Mouse (Mus musculus): ENCODE results near the gene Gm3336. TPM values are rescaled to one million over a fixed set of nuclear protein-coding genes. Genes with fewer than 3 reads are reported as not detected.

Gene Gm3336
- polyA plus RNA-seq, 1 experiment, result not detected

DNA sequence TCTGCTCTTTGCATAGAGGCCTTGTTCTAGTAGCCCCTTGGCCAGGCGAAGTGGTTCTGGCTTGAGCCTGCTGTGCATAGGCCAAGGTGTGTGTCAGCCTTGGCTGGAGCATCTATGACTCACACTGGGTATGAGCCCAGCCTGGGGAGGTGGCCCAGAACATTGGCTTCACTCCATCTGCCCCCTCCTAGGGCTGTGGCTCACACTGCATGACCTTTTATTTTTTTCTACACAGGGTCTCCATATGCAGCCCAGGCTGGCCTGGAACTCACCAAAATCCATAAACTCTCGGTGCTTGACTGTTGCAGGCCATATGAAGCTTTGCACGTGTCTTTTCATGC, 15.5 kb upstream of the Gm3336 start:
- no peak for TF ChIP-seq CTCF (IDR thresholded peaks at IDR 0.05; ENCODE audit: control insufficient read depth, insufficient read depth, insufficient read length)
- TF ChIP-seq USF1 (IDR thresholded peaks at IDR 0.05; ENCODE audit: low read depth), result no peak
- no peak for TF ChIP-seq FOSL1 (IDR thresholded peaks at IDR 0.05; ENCODE audit: insufficient read depth, low read length, poor library complexity, severe bottlenecking)
- TF ChIP-seq MAX (IDR thresholded peaks at IDR 0.05), result no peak
- no peak for TF ChIP-seq CEBPB (IDR thresholded peaks at IDR 0.05; ENCODE audit: low read depth)
- no peak for TF ChIP-seq MYOD1 (IDR thresholded peaks at IDR 0.05; ENCODE audit: control insufficient read depth, insufficient read length, low read depth)
- no peak for TF ChIP-seq MYOG (IDR thresholded peaks at IDR 0.05; ENCODE audit: control insufficient read depth, extremely low read depth, insufficient read length)
- H3K79me3 ChIP-seq (ENCODE audit: low read depth), result peaks cover 10% of the 10 kb centered on the region
- H3ac ChIP-seq (ENCODE audit: control insufficient read depth, insufficient read length, low read depth), result no peak overlapping the region
- H3K27me3 ChIP-seq (ENCODE audit: control insufficient read depth, insufficient read depth, insufficient read length), result no peaks in the 10 kb centered on the region
- H3K36me3 ChIP-seq (ENCODE audit: control insufficient read depth, insufficient read depth), result no peaks in the 10 kb centered on the region
- no peak overlapping the region for H3K4me3 ChIP-seq (ENCODE audit: insufficient read depth, poor library complexity, severe bottlenecking)
- peaks cover 33% of the 10 kb centered on the region for H3K79me2 ChIP-seq (ENCODE audit: control insufficient read depth, insufficient read depth)

DNA sequence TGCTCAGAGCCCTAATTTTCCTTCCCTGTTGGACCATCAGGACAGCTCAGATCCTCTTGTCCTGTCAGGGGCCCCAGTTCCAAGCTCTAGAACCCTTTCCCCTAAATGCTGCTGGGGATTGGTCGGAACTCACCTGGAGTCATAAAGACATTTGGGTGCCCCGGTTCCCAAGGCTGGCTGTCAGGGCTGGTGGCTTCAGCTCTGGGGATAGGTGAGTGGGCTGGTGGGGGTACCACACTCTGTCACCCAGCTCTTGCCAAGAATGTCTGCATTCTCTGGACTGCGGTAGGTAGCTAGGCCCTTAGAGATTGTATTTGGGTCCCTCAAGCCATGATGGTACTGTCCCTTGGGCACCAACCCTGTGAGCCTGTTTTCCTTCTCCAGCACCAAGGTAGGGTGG, 15.1 kb upstream of the Gm3336 start, which contains the start of gene Iqcn:
Gene Iqcn, plus strand, starts transcription at position 171 of the 400 bp plus-strand sequence.
- H3K36me3 ChIP-seq (ENCODE audit: control insufficient read depth, insufficient read depth), result no peaks in the 10 kb centered on the region
- H3K79me2 ChIP-seq (ENCODE audit: control insufficient read depth, insufficient read depth), result peaks cover 33% of the 10 kb centered on the region
- H3K79me3 ChIP-seq (ENCODE audit: low read depth), result peaks cover 10% of the 10 kb centered on the region
- no peak within 1 kb of the TSS for H3K4me3 ChIP-seq (ENCODE audit: insufficient read depth, poor library complexity, severe bottlenecking)
- TF ChIP-seq MAX (IDR thresholded peaks at IDR 0.05) (no peak), MYOG (IDR thresholded peaks at IDR 0.05; ENCODE audit: control insufficient read depth, extremely low read depth, insufficient read length) (no peak), CTCF (IDR thresholded peaks at IDR 0.05; ENCODE audit: control insufficient read depth, insufficient read depth, insufficient read length) (no peak), USF1 (IDR thresholded peaks at IDR 0.05; ENCODE audit: low read depth) (no peak), MYOD1 (IDR thresholded peaks at IDR 0.05; ENCODE audit: control insufficient read depth, insufficient read length, low read depth) (no peak), FOSL1 (IDR thresholded peaks at IDR 0.05; ENCODE audit: insufficient read depth, low read length, poor library complexity, severe bottlenecking) (no peak), CEBPB (IDR thresholded peaks at IDR 0.05; ENCODE audit: low read depth) (no peak)
- H3K27me3 ChIP-seq (ENCODE audit: control insufficient read depth, insufficient read depth, insufficient read length), result no peaks in the 10 kb centered on the region
- no peak within 1 kb of the TSS for H3ac ChIP-seq (ENCODE audit: control insufficient read depth, insufficient read length, low read depth)

DNA sequence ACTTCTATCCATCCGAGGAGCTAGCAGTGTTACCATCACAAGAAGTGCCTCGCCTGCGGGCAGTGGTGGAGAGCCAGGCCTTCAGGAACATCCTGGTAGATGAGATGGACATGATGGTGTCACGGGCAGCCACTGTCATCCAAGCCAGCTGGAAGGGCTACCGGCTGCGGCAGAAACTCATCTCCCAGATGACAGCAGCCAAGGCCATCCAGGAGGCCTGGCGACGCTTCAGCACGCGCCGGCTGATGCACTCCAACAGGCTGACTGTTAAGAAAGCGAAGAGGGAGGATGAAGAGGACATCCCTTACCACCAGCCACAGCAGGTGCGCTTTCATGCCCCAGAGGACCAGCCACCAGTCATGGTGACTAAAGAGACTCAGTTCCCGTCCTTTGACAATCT, 10.1 kb upstream of the Gm3336 start:
- no peak overlapping the region for H3K4me3 ChIP-seq (ENCODE audit: insufficient read depth, poor library complexity, severe bottlenecking)
- no peaks in the 10 kb centered on the region for H3K36me3 ChIP-seq (ENCODE audit: control insufficient read depth, insufficient read depth)
- TF ChIP-seq MYOG (IDR thresholded peaks at IDR 0.05; ENCODE audit: control insufficient read depth, extremely low read depth, insufficient read length) (no peak), FOSL1 (IDR thresholded peaks at IDR 0.05; ENCODE audit: insufficient read depth, low read length, poor library complexity, severe bottlenecking) (no peak), MYOD1 (IDR thresholded peaks at IDR 0.05; ENCODE audit: control insufficient read depth, insufficient read length, low read depth) (no peak), USF1 (IDR thresholded peaks at IDR 0.05; ENCODE audit: low read depth) (no peak), CTCF (IDR thresholded peaks at IDR 0.05; ENCODE audit: control insufficient read depth, insufficient read depth, insufficient read length) (no peak), MAX (IDR thresholded peaks at IDR 0.05) (no peak), CEBPB (IDR thresholded peaks at IDR 0.05; ENCODE audit: low read depth) (no peak)
- no peak overlapping the region for H3ac ChIP-seq (ENCODE audit: control insufficient read depth, insufficient read length, low read depth)
- H3K79me2 ChIP-seq (ENCODE audit: control insufficient read depth, insufficient read depth), result no peaks in the 10 kb centered on the region
- H3K27me3 ChIP-seq (ENCODE audit: control insufficient read depth, insufficient read depth, insufficient read length), result no peaks in the 10 kb centered on the region
- no peaks in the 10 kb centered on the region for H3K79me3 ChIP-seq (ENCODE audit: low read depth)

DNA sequence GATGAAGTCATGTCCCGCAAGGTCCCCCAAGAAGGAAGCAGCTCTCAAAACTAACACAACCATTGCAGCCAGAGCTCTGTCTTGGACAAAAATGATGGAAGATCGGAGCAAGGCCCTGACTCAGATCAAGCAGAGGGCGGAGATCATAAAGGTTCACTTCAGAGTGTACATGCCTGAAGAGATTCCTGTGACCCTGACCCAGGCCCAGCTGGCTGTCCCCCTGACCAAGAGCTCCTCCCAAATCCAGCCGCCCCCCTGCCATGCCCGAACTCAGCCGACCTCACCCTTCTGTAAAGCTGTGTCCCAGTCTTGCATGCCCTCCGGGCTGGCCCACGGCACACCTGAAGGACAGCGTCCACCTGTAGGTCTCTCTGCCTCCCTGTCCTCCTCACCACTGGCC, 8.5 kb upstream of the Gm3336 start:
- H3K36me3 ChIP-seq (ENCODE audit: control insufficient read depth, insufficient read depth), result no peaks in the 10 kb centered on the region
- no peaks in the 10 kb centered on the region for H3K79me3 ChIP-seq (ENCODE audit: low read depth)
- H3K4me3 ChIP-seq (ENCODE audit: insufficient read depth, poor library complexity, severe bottlenecking), result no peak overlapping the region
- H3K27me3 ChIP-seq (ENCODE audit: control insufficient read depth, insufficient read depth, insufficient read length), result no peaks in the 10 kb centered on the region
- no peaks in the 10 kb centered on the region for H3K79me2 ChIP-seq (ENCODE audit: control insufficient read depth, insufficient read depth)
- no peak overlapping the region for H3ac ChIP-seq (ENCODE audit: control insufficient read depth, insufficient read length, low read depth)
- no peak for TF ChIP-seq MYOD1 (IDR thresholded peaks at IDR 0.05; ENCODE audit: control insufficient read depth, insufficient read length, low read depth)

DNA sequence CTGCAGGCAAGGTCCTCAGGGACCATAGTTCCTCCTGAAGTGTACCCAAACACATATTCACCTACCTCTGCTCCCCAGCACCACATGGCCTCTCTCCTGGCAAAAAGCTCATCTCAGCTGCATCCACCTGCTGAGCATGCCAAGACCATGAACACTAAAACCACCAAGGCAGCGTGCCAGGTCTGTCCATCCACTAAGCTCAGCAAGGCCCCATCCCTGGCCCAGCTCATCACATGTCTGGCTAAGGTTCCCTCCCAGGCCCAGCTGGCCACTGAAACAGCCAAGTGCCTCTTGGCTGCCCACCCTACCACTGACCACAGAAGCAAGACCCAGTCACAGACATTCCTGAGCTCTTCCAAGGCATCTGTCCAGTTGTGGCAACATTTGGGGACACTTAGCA, 8.0 kb upstream of the Gm3336 start:
- no peaks in the 10 kb centered on the region for H3K79me3 ChIP-seq (ENCODE audit: low read depth)
- no peaks in the 10 kb centered on the region for H3K27me3 ChIP-seq (ENCODE audit: control insufficient read depth, insufficient read depth, insufficient read length)
- no peaks in the 10 kb centered on the region for H3K79me2 ChIP-seq (ENCODE audit: control insufficient read depth, insufficient read depth)
- H3K4me3 ChIP-seq (ENCODE audit: insufficient read depth, poor library complexity, severe bottlenecking), result no peak overlapping the region
- no peak for TF ChIP-seq MAX (IDR thresholded peaks at IDR 0.05)
- no peak for TF ChIP-seq MYOD1 (IDR thresholded peaks at IDR 0.05; ENCODE audit: control insufficient read depth, insufficient read length, low read depth)
- TF ChIP-seq FOSL1 (IDR thresholded peaks at IDR 0.05; ENCODE audit: insufficient read depth, low read length, poor library complexity, severe bottlenecking), result no peak
- no peak for TF ChIP-seq CTCF (IDR thresholded peaks at IDR 0.05; ENCODE audit: control insufficient read depth, insufficient read depth, insufficient read length)
- no peak for TF ChIP-seq CEBPB (IDR thresholded peaks at IDR 0.05; ENCODE audit: low read depth)
- TF ChIP-seq USF1 (IDR thresholded peaks at IDR 0.05; ENCODE audit: low read depth), result no peak
- TF ChIP-seq MYOG (IDR thresholded peaks at IDR 0.05; ENCODE audit: control insufficient read depth, extremely low read depth, insufficient read length), result no peak
- no peak overlapping the region for H3ac ChIP-seq (ENCODE audit: control insufficient read depth, insufficient read length, low read depth)
- H3K36me3 ChIP-seq (ENCODE audit: control insufficient read depth, insufficient read depth), result no peaks in the 10 kb centered on the region

DNA sequence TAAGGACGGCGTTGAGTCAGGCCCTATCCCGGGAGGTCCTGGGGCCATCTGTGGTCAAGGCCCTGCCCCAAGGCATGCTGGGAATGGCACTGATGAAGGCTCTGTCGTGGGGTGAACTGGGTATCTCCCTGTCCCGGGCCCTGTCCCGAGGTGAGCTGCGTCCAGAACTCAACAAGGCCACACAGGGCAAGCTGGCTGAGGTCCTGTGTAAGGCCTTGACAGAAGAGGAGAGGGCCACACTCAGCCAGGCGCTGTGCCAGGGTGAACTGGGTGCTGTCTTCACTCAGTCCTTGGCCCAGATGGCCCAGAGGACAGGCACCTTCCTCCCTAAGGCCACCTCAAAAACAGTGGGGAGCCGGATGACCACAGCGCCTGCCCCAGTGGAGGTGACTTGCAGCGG, 7.3 kb upstream of the Gm3336 start:
- H3K79me3 ChIP-seq (ENCODE audit: low read depth), result no peaks in the 10 kb centered on the region
- no peaks in the 10 kb centered on the region for H3K36me3 ChIP-seq (ENCODE audit: control insufficient read depth, insufficient read depth)
- H3K4me3 ChIP-seq (ENCODE audit: insufficient read depth, poor library complexity, severe bottlenecking), result no peak overlapping the region
- no peak for TF ChIP-seq MYOG (IDR thresholded peaks at IDR 0.05; ENCODE audit: control insufficient read depth, extremely low read depth, insufficient read length)
- TF ChIP-seq USF1 (IDR thresholded peaks at IDR 0.05; ENCODE audit: low read depth), result no peak
- TF ChIP-seq CEBPB (IDR thresholded peaks at IDR 0.05; ENCODE audit: low read depth), result no peak
- TF ChIP-seq MYOD1 (IDR thresholded peaks at IDR 0.05; ENCODE audit: control insufficient read depth, insufficient read length, low read depth), result no peak
- TF ChIP-seq MAX (IDR thresholded peaks at IDR 0.05), result no peak
- no peak for TF ChIP-seq FOSL1 (IDR thresholded peaks at IDR 0.05; ENCODE audit: insufficient read depth, low read length, poor library complexity, severe bottlenecking)
- TF ChIP-seq CTCF (IDR thresholded peaks at IDR 0.05; ENCODE audit: control insufficient read depth, insufficient read depth, insufficient read length), result no peak
- H3K27me3 ChIP-seq (ENCODE audit: control insufficient read depth, insufficient read depth, insufficient read length), result no peaks in the 10 kb centered on the region
- H3ac ChIP-seq (ENCODE audit: control insufficient read depth, insufficient read length, low read depth), result no peak overlapping the region
- H3K79me2 ChIP-seq (ENCODE audit: control insufficient read depth, insufficient read depth), result no peaks in the 10 kb centered on the region

Measured in C2C12 (cell line).